Mouse (Mus musculus): ENCODE measurements around the gene Mrps9. TPM values are rescaled to one million over a fixed set of nuclear protein-coding genes. Genes with fewer than 3 reads are reported as not detected.

The Mrps9 gene
- polyA plus RNA-seq, 1 experiment from 2014 or later = 63.6 TPM

- Histone ChIP-seq H3K4me3 (peak overlapping the region; percentile 12; the same call in 1 of the 2 replicates), H3K36me3 (replicated peaks) (no peaks in the 10 kb centered on the region), H3K27me3 (ENCODE audit: poor library complexity, severe bottlenecking) (no peaks in the 10 kb centered on the region), H3K27ac (no peak overlapping the region), H3K9me3 (no peaks in the 10 kb centered on the region), H3K4me1 (peaks cover 14% of the 10 kb centered on the region)
- 19% methylated on average over 4 of the region's 4 CpGs for WGBS
- DNase-seq (ENCODE audit: extremely low spot score, low spot score) = no peak
Observed at GRCm38 (mm10) chr1:42917908-42918307, 66.9 kb downstream of the Mrps9 start.

DNA sequence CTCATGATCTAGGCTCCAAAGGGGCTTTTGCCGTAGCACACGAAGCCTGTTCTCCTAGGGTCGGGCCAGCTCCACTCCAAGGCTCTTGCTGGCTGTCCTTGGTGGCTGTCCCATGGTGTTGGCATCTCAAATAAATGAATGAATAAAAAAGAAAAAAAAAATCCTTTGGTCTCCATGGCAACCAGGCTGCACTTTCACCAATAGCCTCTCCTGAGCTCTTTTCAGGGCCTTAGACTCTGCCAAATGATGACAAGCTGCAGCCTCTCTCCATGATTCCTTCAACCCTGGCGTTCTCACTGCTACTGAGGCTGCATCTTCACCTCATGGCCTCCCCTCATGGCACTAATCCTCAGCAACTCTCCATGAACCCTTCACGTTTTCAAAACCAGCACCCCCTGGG is 72.9 kb downstream of the Mrps9 start:
- H3K9me3 ChIP-seq = no peaks in the 10 kb centered on the region
- H3K4me1 ChIP-seq = peaks cover 11% of the 10 kb centered on the region
- 62% methylated on average over 5 of the region's 5 CpGs for WGBS
- no peaks in the 10 kb centered on the region for H3K36me3 ChIP-seq (replicated peaks)
- H3K27ac ChIP-seq = no peak overlapping the region
- DNase-seq (ENCODE audit: extremely low spot score, low spot score) = no peak
- no peak overlapping the region for H3K4me3 ChIP-seq
- H3K27me3 ChIP-seq (ENCODE audit: poor library complexity, severe bottlenecking) = no peaks in the 10 kb centered on the region

DNA sequence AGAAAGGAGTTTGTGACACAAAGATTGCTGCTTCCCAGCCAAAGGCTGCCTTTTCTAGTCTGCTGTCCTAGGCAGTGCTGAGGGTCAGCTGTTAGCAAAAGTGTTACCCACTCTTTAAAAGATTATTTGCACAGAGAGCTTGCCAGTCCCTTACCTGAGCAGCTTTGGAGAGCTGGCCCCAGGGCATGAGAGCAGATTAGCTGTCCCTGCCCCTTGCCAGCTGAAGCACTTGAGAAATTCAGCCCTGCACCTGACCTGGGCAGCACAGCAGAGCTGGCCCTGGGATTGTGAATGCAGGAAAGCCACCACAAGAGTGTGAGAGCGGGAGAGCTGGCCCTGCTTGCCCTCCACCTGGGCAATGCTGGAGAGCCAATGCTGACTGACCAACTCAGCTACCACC is 82.6 kb downstream of the Mrps9 start:
- Histone ChIP-seq H3K4me3 (no peak overlapping the region), H3K27me3 (ENCODE audit: poor library complexity, severe bottlenecking) (no peaks in the 10 kb centered on the region), H3K9me3 (no peaks in the 10 kb centered on the region), H3K4me1 (0 out of 2 replicates have a peak, but pooled peaks cover 8% of the 10 kb centered on the region), H3K36me3 (replicated peaks) (no peaks in the 10 kb centered on the region), H3K27ac (no peak overlapping the region)
- DNase-seq (ENCODE audit: extremely low spot score, low spot score) = no peak
- 73% methylated on average over 1 of the region's 1 CpGs for whole genome bisulfite sequencing

DNA sequence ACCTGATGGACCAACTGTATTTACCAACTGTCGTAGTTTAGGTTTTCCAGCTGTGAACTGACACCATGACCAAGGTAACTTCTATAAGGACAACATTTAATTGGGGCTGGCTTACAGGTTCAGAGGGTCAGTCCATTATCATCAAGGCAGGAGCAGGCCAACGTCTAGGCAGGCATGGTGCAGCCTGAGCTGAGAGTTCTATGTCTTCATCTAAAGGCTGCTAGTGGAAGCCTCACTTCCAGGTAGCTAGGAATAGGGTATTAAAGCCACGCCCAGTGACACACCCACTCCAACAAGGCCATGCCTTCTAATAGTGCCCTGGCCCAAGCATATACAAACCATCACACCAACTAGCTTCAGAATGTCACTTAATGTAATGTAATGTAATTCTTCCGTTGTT is 97.5 kb downstream of the Mrps9 start:
- Histone ChIP-seq H3K27me3 (ENCODE audit: poor library complexity, severe bottlenecking) (peaks cover 8% of the 10 kb centered on the region; the same call in 1 of the 2 replicates), H3K4me3 (no peak overlapping the region), H3K4me1 (peaks cover 16% of the 10 kb centered on the region), H3K36me3 (replicated peaks) (no peaks in the 10 kb centered on the region), H3K27ac (no peak overlapping the region), H3K9me3 (no peaks in the 10 kb centered on the region)
- no peak for DNase-seq (ENCODE audit: extremely low spot score, low spot score)
- WGBS = 88% methylated on average over 4 of the region's 4 CpGs

- H3K27me3 ChIP-seq (ENCODE audit: poor library complexity, severe bottlenecking) = peaks cover 8% of the 10 kb centered on the region; the same call in 1 of the 2 replicates
- H3K4me3 ChIP-seq = peak within 1 kb of the TSS; percentile 88
- no peaks in the 10 kb centered on the region for H3K9me3 ChIP-seq
- WGBS = under 1% methylated on average over 55 of the region's 71 CpGs
- peak; percentile 59 for DNase-seq (ENCODE audit: extremely low spot score, low spot score)
- H3K27ac ChIP-seq = peak within 1 kb of the TSS; percentile 97
- peaks cover 29% of the 10 kb centered on the region for H3K4me1 ChIP-seq
- H3K36me3 ChIP-seq (replicated peaks) = no peaks in the 10 kb centered on the region
Observed at GRCm38 (mm10) chr1:42952734-42953481, 101.9 kb downstream of the Mrps9 start, which contains the start of gene Gpr45. TSS of gene Gpr45 (plus strand) at chr1:42952872.

DNA sequence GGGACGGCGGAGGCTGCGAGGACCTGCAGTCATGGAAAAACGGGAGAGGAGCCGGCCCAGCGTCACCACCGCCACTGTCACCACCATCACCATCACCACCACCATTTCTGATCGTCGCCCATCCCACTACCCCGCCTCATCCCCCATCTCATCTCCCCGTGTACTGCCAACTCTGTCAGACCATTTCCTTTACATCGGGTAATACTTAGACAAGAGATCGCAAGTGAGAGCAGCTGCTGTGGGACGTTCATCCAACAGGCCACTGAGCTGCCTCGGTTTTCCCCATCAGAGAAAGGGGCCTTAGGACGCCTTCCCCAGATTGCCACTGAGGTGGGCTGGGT is 102.4 kb downstream of the Mrps9 start:
- peaks cover 29% of the 10 kb centered on the region for H3K4me1 ChIP-seq
- DNase-seq (ENCODE audit: extremely low spot score, low spot score) = no peak
- peaks cover 8% of the 10 kb centered on the region; the same call in 1 of the 2 replicates for H3K27me3 ChIP-seq (ENCODE audit: poor library complexity, severe bottlenecking)
- H3K27ac ChIP-seq = peak overlapping the region; percentile 97
- H3K4me3 ChIP-seq = peak overlapping the region; percentile 88
- 2% methylated on average over 10 of the region's 16 CpGs for WGBS
- no peaks in the 10 kb centered on the region for H3K9me3 ChIP-seq
- no peaks in the 10 kb centered on the region for H3K36me3 ChIP-seq (replicated peaks)

Other genes starting within 250 kb of the Mrps9 start
- 13.4 and 14.4 TPM in 2 replicates for gene Pou3f3, start 155.5 kb upstream of the Mrps9 start, polyA plus RNA-seq (2016; fragmentation: Nextera tagmentation; extraction: Ambion mirVana)
- gene Gpr45, start 101.6 kb downstream of the Mrps9 start, polyA plus RNA-seq (2016; fragmentation: Nextera tagmentation; extraction: Ambion mirVana) = 12.6 and 13.5 TPM in 2 replicates
- gene Tgfbrap1, start 247.4 kb downstream of the Mrps9 start, polyA plus RNA-seq (2016; fragmentation: Nextera tagmentation; extraction: Ambion mirVana) = 13.2 and 13.6 TPM in 2 replicates
- gene AI597479, start 247.5 kb downstream of the Mrps9 start, polyA plus RNA-seq (2016; fragmentation: Nextera tagmentation; extraction: Ambion mirVana) = 40.5 and 44.1 TPM in 2 replicates